Mouse (Mus musculus): ENCODE results near the gene Bnc1. TPM values are rescaled to one million over a fixed set of nuclear protein-coding genes. Genes with fewer than 3 reads are reported as not detected.

Gene Bnc1
- total and polyA plus RNA-seq, 3 experiments = 0.11 TPM; not detected in 2

GRCm38 (mm10) chr7:81999816-82000215, 7.7 kb upstream of the Bnc1 start:
- H3K4me3 ChIP-seq (ENCODE audit: low read depth, low read length) = no peak overlapping the region
- no peak for DNase-seq (ENCODE audit: low spot score)
- 0 out of 2 replicates have a peak, but pooled peaks cover 3% of the 10 kb centered on the region for H3K27me3 ChIP-seq (ENCODE audit: insufficient read depth, low read length)
- TF ChIP-seq GATA1 (IDR thresholded peaks at IDR 0.05; ENCODE audit: borderline replicate concordance, low read length) = no peak
- TF ChIP-seq GATA2 (IDR thresholded peaks at IDR 0.05; ENCODE audit: borderline replicate concordance, low read depth, low read length) = no peak
- TF ChIP-seq POLR2AphosphoS5 (IDR thresholded peaks at IDR 0.05; ENCODE audit: insufficient replicate concordance, low read depth, low read length) = no peak
- TF ChIP-seq CTCF (IDR thresholded peaks at IDR 0.05; ENCODE audit: low read depth, low read length) = no peak
- no peak for TF ChIP-seq TAL1 (conservative IDR thresholded peaks at IDR 0.05; ENCODE audit: low read depth, low read length)
- H3K36me3 ChIP-seq (replicated peaks) = no peaks in the 10 kb centered on the region
- no peaks in the 10 kb centered on the region for H3K4me1 ChIP-seq (ENCODE audit: insufficient read depth, low read depth, low read length)
- no peak for ATAC-seq (ENCODE audit: extremely low read depth, insufficient number of reproducible peaks, low FRiP score, poor library complexity, severe bottlenecking)
- H3K9me3 ChIP-seq (replicated peaks) = no peaks in the 10 kb centered on the region

DNA sequence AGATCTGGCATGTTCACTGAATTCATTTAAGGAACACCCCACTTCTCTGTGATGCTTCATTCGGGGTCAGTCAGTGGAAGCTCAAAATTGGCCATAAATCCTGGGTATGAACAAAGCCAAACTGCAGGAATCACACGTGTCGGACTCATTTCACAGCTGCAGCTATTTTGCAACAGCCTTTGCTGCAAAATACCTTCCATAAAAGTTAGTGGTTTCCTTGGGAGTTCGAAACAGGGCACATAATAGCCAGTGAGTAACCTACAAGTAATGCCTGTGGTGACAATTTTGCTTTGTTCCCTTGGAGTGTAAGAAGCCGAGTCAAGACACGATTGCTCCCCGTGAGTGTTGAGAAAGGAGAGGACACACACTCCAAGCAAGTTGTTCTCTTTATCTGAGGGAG, 7.3 kb upstream of the Bnc1 start:
- Histone ChIP-seq H3K4me3 (ENCODE audit: low read depth, low read length) (no peak overlapping the region), H3K9me3 (replicated peaks) (no peaks in the 10 kb centered on the region), H3K4me1 (ENCODE audit: insufficient read depth, low read depth, low read length) (no peaks in the 10 kb centered on the region), H3K27me3 (ENCODE audit: insufficient read depth, low read length) (0 out of 2 replicates have a peak, but pooled peaks cover 3% of the 10 kb centered on the region), H3K36me3 (replicated peaks) (no peaks in the 10 kb centered on the region)
- DNase-seq (ENCODE audit: low spot score) (no peak), ATAC-seq (ENCODE audit: extremely low read depth, insufficient number of reproducible peaks, low FRiP score, poor library complexity, severe bottlenecking) (no peak)
- no peak for TF ChIP-seq POLR2AphosphoS5 (IDR thresholded peaks at IDR 0.05; ENCODE audit: insufficient replicate concordance, low read depth, low read length)
- no peak for TF ChIP-seq GATA2 (IDR thresholded peaks at IDR 0.05; ENCODE audit: borderline replicate concordance, low read depth, low read length)

DNA sequence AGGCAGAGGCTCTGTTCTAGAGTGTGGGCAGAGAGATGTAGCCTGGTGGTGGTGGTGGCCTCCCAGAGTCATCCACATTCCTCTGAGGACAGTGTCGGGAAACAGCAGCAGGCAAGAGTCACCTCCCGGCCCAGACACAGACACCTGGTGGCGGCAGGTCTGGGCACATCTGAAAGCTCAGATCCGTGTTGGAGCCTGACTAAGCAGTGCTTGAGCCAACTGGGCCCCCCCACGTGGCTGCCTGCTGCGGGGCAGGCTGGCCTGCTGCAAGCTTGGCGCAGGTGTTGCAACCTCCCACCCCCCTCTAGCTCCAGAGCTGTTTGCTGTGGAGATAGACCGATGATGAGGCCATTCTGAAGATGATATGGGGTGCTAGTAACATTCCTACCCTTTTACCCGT, 3.9 kb upstream of the Bnc1 start:
- H3K9me3 ChIP-seq (replicated peaks) = peaks cover 12% of the 10 kb centered on the region
- DNase-seq (ENCODE audit: low spot score) (no peak), ATAC-seq (ENCODE audit: extremely low read depth, insufficient number of reproducible peaks, low FRiP score, poor library complexity, severe bottlenecking) (no peak)
- no peaks in the 10 kb centered on the region for H3K4me1 ChIP-seq (ENCODE audit: insufficient read depth, low read depth, low read length)
- no peak for TF ChIP-seq CTCF (IDR thresholded peaks at IDR 0.05; ENCODE audit: low read depth, low read length)
- TF ChIP-seq GATA2 (IDR thresholded peaks at IDR 0.05; ENCODE audit: borderline replicate concordance, low read depth, low read length) = no peak
- no peak for TF ChIP-seq GATA1 (IDR thresholded peaks at IDR 0.05; ENCODE audit: borderline replicate concordance, low read length)
- TF ChIP-seq POLR2AphosphoS5 (IDR thresholded peaks at IDR 0.05; ENCODE audit: insufficient replicate concordance, low read depth, low read length) = no peak
- no peak for TF ChIP-seq TAL1 (conservative IDR thresholded peaks at IDR 0.05; ENCODE audit: low read depth, low read length)
- H3K36me3 ChIP-seq (replicated peaks) = no peaks in the 10 kb centered on the region
- peaks cover 8% of the 10 kb centered on the region; the same call in 1 of the 2 replicates for H3K27me3 ChIP-seq (ENCODE audit: insufficient read depth, low read length)
- H3K4me3 ChIP-seq (ENCODE audit: low read depth, low read length) = no peak overlapping the region

DNA sequence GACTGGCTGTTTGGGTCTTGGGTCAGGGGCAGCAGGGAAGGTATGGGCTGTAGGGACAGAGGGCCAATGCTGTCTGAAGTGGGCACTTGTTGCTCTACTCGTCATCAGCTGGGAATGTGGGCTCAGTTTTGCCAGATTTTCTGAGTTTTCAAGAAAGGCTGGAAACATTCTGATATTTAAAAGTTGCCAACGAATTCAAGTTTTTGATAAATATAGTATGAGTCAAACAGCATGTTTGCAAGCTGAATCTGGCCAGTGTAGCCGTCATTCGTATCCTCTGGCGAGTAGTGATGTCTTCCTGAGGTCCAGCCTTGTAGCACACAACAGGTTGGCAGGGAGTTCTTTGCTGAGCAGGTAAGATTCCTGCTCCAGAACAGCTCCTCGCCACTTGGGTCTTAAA, 3.0 kb upstream of the Bnc1 start:
- TF ChIP-seq TAL1 (conservative IDR thresholded peaks at IDR 0.05; ENCODE audit: low read depth, low read length) (no peak), GATA2 (IDR thresholded peaks at IDR 0.05; ENCODE audit: borderline replicate concordance, low read depth, low read length) (no peak), GATA1 (IDR thresholded peaks at IDR 0.05; ENCODE audit: borderline replicate concordance, low read length) (no peak), CTCF (IDR thresholded peaks at IDR 0.05; ENCODE audit: low read depth, low read length) (no peak), POLR2AphosphoS5 (IDR thresholded peaks at IDR 0.05; ENCODE audit: insufficient replicate concordance, low read depth, low read length) (no peak)
- H3K4me1 ChIP-seq (ENCODE audit: insufficient read depth, low read depth, low read length) = no peaks in the 10 kb centered on the region
- peaks cover 12% of the 10 kb centered on the region for H3K9me3 ChIP-seq (replicated peaks)
- ATAC-seq (ENCODE audit: extremely low read depth, insufficient number of reproducible peaks, low FRiP score, poor library complexity, severe bottlenecking) (no peak), DNase-seq (ENCODE audit: low spot score) (no peak)
- H3K36me3 ChIP-seq (replicated peaks) = no peaks in the 10 kb centered on the region
- H3K27me3 ChIP-seq (ENCODE audit: insufficient read depth, low read length) = peaks cover 8% of the 10 kb centered on the region; the same call in 1 of the 2 replicates
- no peak overlapping the region for H3K4me3 ChIP-seq (ENCODE audit: low read depth, low read length)

DNA sequence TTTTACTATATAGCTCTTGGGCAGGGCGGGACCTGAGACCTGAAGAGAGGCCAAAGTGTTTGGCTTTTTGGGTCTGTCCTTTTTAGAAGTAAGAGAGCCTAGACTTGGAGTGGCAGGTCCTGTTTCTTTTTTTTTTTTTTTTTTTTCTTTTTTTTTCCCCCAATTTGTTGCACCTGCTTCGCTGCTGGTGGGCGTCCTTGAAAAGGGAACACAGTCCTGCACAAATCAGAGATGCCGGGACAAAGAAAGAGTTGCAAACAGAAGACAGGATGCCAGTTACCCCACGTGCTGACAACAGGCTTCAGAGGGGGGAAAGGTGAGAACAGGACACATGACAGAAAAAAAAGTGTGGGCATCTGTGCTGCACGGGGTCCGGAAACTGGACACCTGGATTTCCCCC, 1.0 kb upstream of the Bnc1 start:
- ATAC-seq (ENCODE audit: extremely low read depth, insufficient number of reproducible peaks, low FRiP score, poor library complexity, severe bottlenecking) = no peak
- no peak for TF ChIP-seq TAL1 (conservative IDR thresholded peaks at IDR 0.05; ENCODE audit: low read depth, low read length)
- no peak for TF ChIP-seq CTCF (IDR thresholded peaks at IDR 0.05; ENCODE audit: low read depth, low read length)
- TF ChIP-seq GATA1 (IDR thresholded peaks at IDR 0.05; ENCODE audit: borderline replicate concordance, low read length) = no peak
- TF ChIP-seq GATA2 (IDR thresholded peaks at IDR 0.05; ENCODE audit: borderline replicate concordance, low read depth, low read length) = no peak
- TF ChIP-seq POLR2AphosphoS5 (IDR thresholded peaks at IDR 0.05; ENCODE audit: insufficient replicate concordance, low read depth, low read length) = no peak
- peaks cover 8% of the 10 kb centered on the region; the same call in 1 of the 2 replicates for H3K27me3 ChIP-seq (ENCODE audit: insufficient read depth, low read length)
- H3K4me3 ChIP-seq (ENCODE audit: low read depth, low read length) = no peak overlapping the region
- H3K4me1 ChIP-seq (ENCODE audit: insufficient read depth, low read depth, low read length) = no peaks in the 10 kb centered on the region
- no peaks in the 10 kb centered on the region for H3K36me3 ChIP-seq (replicated peaks)
- H3K9me3 ChIP-seq (replicated peaks) = peaks cover 12% of the 10 kb centered on the region
- no peak for DNase-seq (ENCODE audit: low spot score)

DNA sequence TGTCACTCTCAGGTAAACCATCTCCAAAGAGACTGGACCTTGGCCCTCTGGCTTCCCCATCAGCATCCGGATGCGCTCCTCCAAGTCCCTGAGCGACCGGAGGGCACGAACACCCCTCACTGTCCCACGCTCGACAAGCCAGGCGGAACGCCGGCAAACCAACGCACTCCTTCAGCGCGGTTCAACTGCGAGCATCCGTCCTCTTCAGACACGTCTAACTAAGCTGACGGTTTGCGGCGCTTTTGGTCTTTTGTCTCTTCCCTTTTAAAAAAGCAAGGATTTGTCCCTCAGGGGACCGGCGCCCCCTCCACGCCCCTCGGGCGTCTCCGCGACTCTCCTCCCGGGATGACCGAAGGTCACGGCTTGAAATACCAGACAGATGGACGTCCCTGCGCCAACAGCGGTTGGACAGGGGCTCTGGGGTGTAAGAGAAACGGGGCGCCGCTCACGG, 456 bp downstream of the Bnc1 start:
- Histone ChIP-seq H3K27me3 (ENCODE audit: insufficient read depth, low read length) (peaks cover 8% of the 10 kb centered on the region; the same call in 1 of the 2 replicates), H3K4me1 (ENCODE audit: insufficient read depth, low read depth, low read length) (no peaks in the 10 kb centered on the region), H3K36me3 (replicated peaks) (no peaks in the 10 kb centered on the region), H3K9me3 (replicated peaks) (peaks cover 12% of the 10 kb centered on the region), H3K4me3 (ENCODE audit: low read depth, low read length) (no peak overlapping the region)
- DNase-seq (ENCODE audit: low spot score) (no peak), ATAC-seq (ENCODE audit: extremely low read depth, insufficient number of reproducible peaks, low FRiP score, poor library complexity, severe bottlenecking) (no peak)
- TF ChIP-seq CTCF (IDR thresholded peaks at IDR 0.05; ENCODE audit: low read depth, low read length) (no peak), GATA2 (IDR thresholded peaks at IDR 0.05; ENCODE audit: borderline replicate concordance, low read depth, low read length) (no peak), POLR2AphosphoS5 (IDR thresholded peaks at IDR 0.05; ENCODE audit: insufficient replicate concordance, low read depth, low read length) (no peak), GATA1 (IDR thresholded peaks at IDR 0.05; ENCODE audit: borderline replicate concordance, low read length) (no peak), TAL1 (conservative IDR thresholded peaks at IDR 0.05; ENCODE audit: low read depth, low read length) (no peak)
